Mouse (Mus musculus) liver, embryonic 14.5 days (tissue): ENCODE measurements at regions not wholly inside any gene's neighbourhood (a gene's known extent, or its start where the extent isn't known, plus 50 kb on each side); places are given as distances from the start of the nearest gene placed in this dataset.

ENCODE experiments used
- CTCF ChIP-seq: IDR thresholded peaks from 2 replicates; pipeline ENCODE4 v1.5.1; 2016; ENCODE audit warnings: antibody characterized with exemption, low read depth, control low read depth
- EP300 ChIP-seq: IDR thresholded peaks from 2 replicates; pipeline ENCODE4 v1.6.1; 2016; ENCODE audit warnings: antibody characterized with exemption, low read depth

GRCm38 (mm10) chr9:91159311-91159710 lies 202.9 kb upstream of the Zic4 start:
- TF ChIP-seq CTCF (no peak), EP300 (no peak)
